Mouse (Mus musculus): Measurements from ENCODE around the gene Tifab.
A peak's percentile ranks its signal among the peaks of the same experiment; 100 is the strongest.

Tifab gene

GRCm38 (mm10) chr13:56139167-56139751 is 39.4 kb downstream of the Tifab start:
- DNase-seq (ENCODE audit: low read depth, low spot score): no peak

GRCm38 (mm10) chr13:56136200-56136599 is 42.5 kb downstream of the Tifab start, which contains the start of gene H2afy:
Gene H2afy, minus strand, starts transcription at chr13:56136361.
- no peak for DNase-seq (ENCODE audit: low read depth, low spot score)

GRCm38 (mm10) chr13:56135231-56136052 is 43.2 kb downstream of the Tifab start:
- DNase-seq (ENCODE audit: low read depth, low spot score): peak; percentile 81

GRCm38 (mm10) chr13:56134631-56135181 is 44.0 kb downstream of the Tifab start:
- DNase-seq (ENCODE audit: low read depth, low spot score): peak; percentile 43

- DNase-seq (ENCODE audit: low read depth, low spot score): peak; percentile 62
These were observed 44.7 kb downstream of the Tifab start for GRCm38 (mm10) chr13:56134031-56134430.

GRCm38 (mm10) chr13:56132941-56133340 is 45.7 kb downstream of the Tifab start:
- no peak for DNase-seq (ENCODE audit: low read depth, low spot score)

GRCm38 (mm10) chr13:56132326-56132936 is 46.3 kb downstream of the Tifab start:
- peak; percentile 44 for DNase-seq (ENCODE audit: low read depth, low spot score)

- DNase-seq (ENCODE audit: low read depth, low spot score): no peak
These were observed 48.1 kb downstream of the Tifab start for GRCm38 (mm10) chr13:56130544-56130943.

- DNase-seq (ENCODE audit: low read depth, low spot score): no peak
These were observed 49.1 kb downstream of the Tifab start for GRCm38 (mm10) chr13:56129578-56129977.

GRCm38 (mm10) chr13:56129014-56129413 is 49.7 kb downstream of the Tifab start:
- no peak for DNase-seq (ENCODE audit: low read depth, low spot score)

GRCm38 (mm10) chr13:56125632-56126031 is 53.1 kb downstream of the Tifab start:
- DNase-seq (ENCODE audit: low read depth, low spot score): no peak

Measured in CD4-positive helper T cell, adult 2 months (primary cell).